Mouse (Mus musculus) embryonic facial prominence, embryonic 12.5 days (tissue): ENCODE results near the gene Gm17416. TPM values are rescaled to one million over a fixed set of nuclear protein-coding genes. Genes with fewer than 3 reads are reported as not detected.

ENCODE experiments used
- ATAC-seq: fragments of 200-750 bp; cut with Nextera tagmentation; 2 replicates; pipeline ENCODE4 v1.8.0; 2017; ENCODE audit not compliant: insufficient number of reproducible peaks, insufficient read depth, low FRiP score, low TSS enrichment
- H3K27ac ChIP-seq: fragments of 300-500 bp; sonication (generic); 2 replicates; pipeline ENCODE4 v1.5.1; 2016; ENCODE audit warnings: mild to moderate bottlenecking
- H3K27me3 ChIP-seq: fragments of 300-500 bp; sonication (generic); 2 replicates; pipeline ENCODE4 v1.6.1; 2016; ENCODE audit warnings: mild to moderate bottlenecking, moderate library complexity
- H3K36me3 ChIP-seq: fragments of 300-500 bp; sonication (generic); 2 replicates; pipeline ENCODE4 v1.6.1; 2016; ENCODE audit warnings: mild to moderate bottlenecking
- H3K4me1 ChIP-seq: fragments of 300-500 bp; sonication (generic); 2 replicates; pipeline ENCODE4 v1.6.1; 2016
- H3K4me2 ChIP-seq: fragments of 300-500 bp; sonication (generic); replicated peaks from 2 replicates; pipeline ENCODE4 v1.6.1; 2016; ENCODE audit warnings: mild to moderate bottlenecking, moderate library complexity
- H3K4me3 ChIP-seq: fragments of 300-500 bp; sonication (generic); 2 replicates; pipeline ENCODE4 v1.5.1; 2016; ENCODE audit warnings: mild to moderate bottlenecking
- H3K9ac ChIP-seq: fragments of 300-500 bp; sonication (generic); 2 replicates; pipeline ENCODE4 v1.6.1; 2016; ENCODE audit warnings: mild to moderate bottlenecking, moderate library complexity
- H3K9me3 ChIP-seq: fragments of 300-500 bp; sonication (generic); 2 replicates; pipeline ENCODE4 v1.6.1; 2016; ENCODE audit warnings: mild to moderate bottlenecking, moderate library complexity
- WGBS: fragments of 180-500 bp; shearing (Covaris S2); methylation state at CpG from one replicate; pipeline ENCODE4 v1.1.7; 2016; 5-methylcytosine and 5-hydroxymethylcytosine counted together
- polyA plus RNA-seq: library from polyadenylated mRNA; unstranded; fragments of >200 nt; fragmentation: Nextera tagmentation; extraction: Ambion mirVana; gene quantifications from 2 replicates; pipeline ENCODE4 v1.2.1, GENCODE M21; 2016

Gene Gm17416
- not detected in 2 replicates for polyA plus RNA-seq

DNA sequence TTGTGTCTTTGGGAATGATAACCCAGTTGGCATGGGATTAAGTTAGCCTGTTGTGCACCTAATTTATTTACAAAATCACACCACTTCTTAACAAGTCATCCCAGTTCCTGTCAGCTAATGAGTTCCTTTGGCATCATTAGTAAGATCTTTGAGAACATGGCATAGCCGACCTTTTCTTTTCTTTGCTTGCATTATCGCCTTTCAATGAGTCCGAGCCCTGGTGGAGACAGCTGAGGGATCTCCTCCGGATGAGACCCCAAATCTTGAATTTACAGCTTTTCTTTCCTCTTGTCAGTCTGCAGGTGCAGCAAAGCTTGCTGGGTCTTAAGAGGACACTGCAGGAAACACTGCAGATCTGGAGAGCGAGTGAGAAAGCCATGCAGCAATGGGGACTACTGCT, at the start of gene Gm17416:
Gm17416 (plus strand) TSS at position 301 of the 400 bp plus-strand sequence.
- no peak within 1 kb of the TSS for H3K4me3 ChIP-seq
- WGBS = 90% methylated on average over 5 of the region's 5 CpGs
- H3K4me2 ChIP-seq = no peak within 1 kb of the TSS
- no peaks in the 10 kb centered on the region for H3K9me3 ChIP-seq
- no peak within 1 kb of the TSS for H3K27ac ChIP-seq
- no peak within 1 kb of the TSS for H3K9ac ChIP-seq
- no peaks in the 10 kb centered on the region for H3K36me3 ChIP-seq
- H3K4me1 ChIP-seq = no peaks in the 10 kb centered on the region
- no peak for ATAC-seq
- no peaks in the 10 kb centered on the region for H3K27me3 ChIP-seq

DNA sequence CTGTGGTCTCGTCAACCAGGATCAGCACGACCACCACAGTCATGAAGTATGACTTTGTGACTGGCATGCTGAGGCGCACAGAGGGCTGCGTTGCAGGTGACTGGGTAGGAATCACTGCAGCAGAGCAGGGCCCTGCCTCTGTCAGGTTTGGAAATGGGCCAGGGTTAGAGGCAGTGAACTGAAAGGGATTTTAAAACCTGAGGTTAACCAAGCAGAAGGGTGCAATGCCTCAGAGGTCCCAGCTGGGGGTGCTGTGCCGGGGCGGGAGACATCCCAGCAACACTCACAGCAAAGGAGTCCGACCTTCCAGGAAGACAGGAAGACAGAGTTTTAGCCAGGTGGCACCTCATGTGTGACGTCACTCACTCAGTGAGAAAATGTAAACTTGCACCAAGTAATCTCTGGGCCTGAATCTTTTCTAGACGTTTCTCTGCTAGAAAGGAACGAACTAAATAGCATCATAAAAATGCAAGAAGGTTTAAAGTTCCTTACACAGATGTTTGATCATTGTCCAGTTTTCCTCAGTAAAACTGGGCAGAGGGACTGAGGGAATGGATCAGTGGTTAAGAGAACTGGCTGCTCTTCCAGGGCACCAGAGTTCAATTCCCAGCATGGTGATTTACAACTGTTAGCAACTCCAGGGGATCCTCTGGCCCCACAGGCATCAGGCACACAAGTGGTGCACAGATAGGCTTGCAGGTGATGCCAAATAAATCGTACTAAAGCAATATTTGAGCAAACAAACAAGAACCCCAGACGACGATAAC, 29.0 kb upstream of the Gm17416 start, which contains the start of gene Defb29:
Defb29 (minus strand) TSS at position 155 of the 767 bp plus-strand sequence.
- Histone ChIP-seq H3K27ac (no peak within 1 kb of the TSS), H3K9me3 (no peaks in the 10 kb centered on the region), H3K4me2 (no peak within 1 kb of the TSS), H3K4me1 (no peaks in the 10 kb centered on the region), H3K4me3 (no peak within 1 kb of the TSS), H3K36me3 (no peaks in the 10 kb centered on the region), H3K27me3 (no peaks in the 10 kb centered on the region), H3K9ac (no peak within 1 kb of the TSS)
- WGBS = 52% methylated on average over 13 of the region's 13 CpGs
- ATAC-seq = no peak

DNA sequence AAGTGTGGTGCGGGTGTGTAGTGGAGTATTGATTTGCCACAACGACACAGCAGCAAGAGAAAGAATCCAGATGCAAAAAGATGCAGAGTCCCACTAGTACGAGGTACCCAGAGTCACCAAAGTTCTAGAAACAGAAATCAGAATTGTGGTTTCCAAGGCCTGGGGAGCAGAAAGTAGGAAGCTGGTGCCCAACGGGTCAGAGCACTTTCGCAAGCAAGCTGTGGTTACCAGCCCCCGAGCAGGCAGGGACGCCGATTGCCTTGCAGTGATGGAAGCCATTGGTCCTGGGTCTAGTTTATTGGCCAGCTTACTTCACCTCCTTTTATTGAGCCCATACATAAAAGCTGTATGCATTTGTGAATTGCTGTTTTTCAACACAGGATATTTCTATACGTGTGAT, 27.2 kb upstream of the Gm17416 start:
- H3K9me3 ChIP-seq = no peaks in the 10 kb centered on the region
- no peaks in the 10 kb centered on the region for H3K36me3 ChIP-seq
- no peak overlapping the region for H3K4me3 ChIP-seq
- no peak for ATAC-seq
- H3K4me1 ChIP-seq = no peaks in the 10 kb centered on the region
- no peaks in the 10 kb centered on the region for H3K27me3 ChIP-seq
- no peak overlapping the region for H3K4me2 ChIP-seq
- 83% methylated on average over 9 of the region's 9 CpGs for WGBS
- H3K27ac ChIP-seq = no peak overlapping the region
- H3K9ac ChIP-seq = no peak overlapping the region

DNA sequence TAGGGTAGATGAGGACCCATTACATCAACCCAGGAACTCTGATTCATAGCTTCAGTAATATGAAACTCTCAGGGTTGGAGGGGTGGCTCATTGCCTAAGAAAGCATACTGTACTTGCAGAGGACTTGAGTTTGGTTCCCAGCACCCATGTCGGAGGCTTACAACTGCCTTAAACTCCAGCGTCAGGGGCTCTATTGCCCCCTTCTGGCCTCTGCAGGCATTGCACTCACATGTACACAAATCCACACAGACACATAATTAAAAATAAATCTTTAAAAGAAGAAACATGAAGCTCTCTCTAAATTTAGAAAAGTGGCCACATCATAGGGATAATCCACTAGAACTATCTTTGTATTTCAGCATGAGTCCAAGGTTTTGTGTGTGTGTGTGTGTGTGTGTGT, 26.2 kb upstream of the Gm17416 start:
- Histone ChIP-seq H3K4me1 (no peaks in the 10 kb centered on the region), H3K27me3 (no peaks in the 10 kb centered on the region), H3K9me3 (no peaks in the 10 kb centered on the region), H3K4me2 (no peak overlapping the region), H3K27ac (no peak overlapping the region), H3K36me3 (no peaks in the 10 kb centered on the region), H3K9ac (no peak overlapping the region), H3K4me3 (no peak overlapping the region)
- 79% methylated on average over 2 of the region's 2 CpGs for WGBS
- ATAC-seq = no peak

DNA sequence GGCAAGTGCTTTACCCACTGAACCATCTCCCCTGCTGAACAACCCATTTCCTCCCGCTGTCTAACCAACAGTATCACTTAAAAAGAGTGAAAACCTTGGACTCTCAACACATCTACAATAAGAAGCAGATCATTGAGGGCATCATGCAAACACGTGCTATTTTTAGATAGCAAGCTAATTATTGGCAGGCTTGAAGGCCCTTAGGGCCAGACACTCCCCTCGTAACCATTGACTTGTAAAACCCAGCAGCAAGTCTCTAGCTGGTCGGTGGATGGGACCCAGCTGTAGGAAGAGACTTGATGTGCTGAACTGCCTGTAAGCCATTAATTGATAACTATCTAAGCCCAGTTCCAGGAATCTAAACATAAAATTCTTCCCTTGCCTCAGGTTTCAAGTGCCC, 25.7 kb upstream of the Gm17416 start:
- 68% methylated on average over 4 of the region's 4 CpGs for WGBS
- H3K4me3 ChIP-seq = no peak overlapping the region
- no peaks in the 10 kb centered on the region for H3K4me1 ChIP-seq

DNA sequence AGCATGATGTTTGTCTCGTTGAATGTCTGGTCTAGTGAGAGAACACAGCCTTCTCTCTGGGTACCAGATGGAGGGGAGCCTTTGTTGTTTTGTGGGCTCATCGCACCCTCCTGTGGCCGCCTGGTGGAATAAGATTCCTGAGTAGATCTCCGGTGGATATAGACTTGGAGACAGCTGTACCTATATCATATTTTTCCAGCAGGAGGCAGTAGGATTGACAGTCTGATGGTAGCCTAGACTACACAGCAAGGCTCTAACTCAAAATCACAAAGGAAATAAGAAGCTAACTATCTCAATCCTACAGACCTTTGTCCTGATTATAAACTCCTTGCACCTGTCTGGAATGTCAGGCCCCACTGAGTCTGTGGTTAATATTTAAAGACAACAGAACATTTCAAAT, 24.4 kb upstream of the Gm17416 start:
- Histone ChIP-seq H3K4me3 (no peak overlapping the region), H3K36me3 (no peaks in the 10 kb centered on the region), H3K4me2 (no peak overlapping the region), H3K4me1 (no peaks in the 10 kb centered on the region), H3K9me3 (no peaks in the 10 kb centered on the region), H3K9ac (no peak overlapping the region), H3K27ac (no peak overlapping the region), H3K27me3 (no peaks in the 10 kb centered on the region)
- WGBS = 24% methylated on average over 4 of the region's 4 CpGs
- no peak for ATAC-seq

More for the DNA sequence above, 25.7 kb upstream of the Gm17416 start:
- no peaks in the 10 kb centered on the region for H3K27me3 ChIP-seq
- H3K9me3 ChIP-seq = no peaks in the 10 kb centered on the region
- H3K9ac ChIP-seq = no peak overlapping the region
- no peak for ATAC-seq
- no peak overlapping the region for H3K4me2 ChIP-seq
- no peaks in the 10 kb centered on the region for H3K36me3 ChIP-seq
- no peak overlapping the region for H3K27ac ChIP-seq

DNA sequence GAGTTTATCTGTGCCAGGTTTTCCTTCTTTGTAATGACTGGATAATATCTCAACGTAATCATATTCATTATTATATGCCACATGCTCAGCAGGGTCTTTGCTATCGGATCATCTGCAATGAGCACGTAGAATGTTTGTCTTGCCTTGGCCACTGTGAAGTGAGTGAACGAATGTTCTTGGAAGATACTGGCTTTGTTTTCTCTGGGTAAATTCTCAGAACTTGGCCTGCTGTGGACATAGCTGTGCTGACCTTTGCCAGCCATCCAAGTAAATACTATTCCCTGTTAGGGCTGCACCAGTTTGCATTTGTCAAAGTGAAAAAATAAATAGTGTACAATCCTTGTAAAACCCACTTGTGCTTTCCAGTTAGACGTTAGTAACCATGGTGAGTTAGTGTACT, 21.0 kb upstream of the Gm17416 start:
- WGBS = 75% methylated on average over 5 of the region's 5 CpGs
- Histone ChIP-seq H3K4me3 (no peak overlapping the region), H3K4me2 (no peak overlapping the region), H3K4me1 (no peaks in the 10 kb centered on the region), H3K27ac (no peak overlapping the region), H3K36me3 (no peaks in the 10 kb centered on the region), H3K9me3 (no peaks in the 10 kb centered on the region), H3K9ac (no peak overlapping the region), H3K27me3 (no peaks in the 10 kb centered on the region)
- no peak for ATAC-seq

DNA sequence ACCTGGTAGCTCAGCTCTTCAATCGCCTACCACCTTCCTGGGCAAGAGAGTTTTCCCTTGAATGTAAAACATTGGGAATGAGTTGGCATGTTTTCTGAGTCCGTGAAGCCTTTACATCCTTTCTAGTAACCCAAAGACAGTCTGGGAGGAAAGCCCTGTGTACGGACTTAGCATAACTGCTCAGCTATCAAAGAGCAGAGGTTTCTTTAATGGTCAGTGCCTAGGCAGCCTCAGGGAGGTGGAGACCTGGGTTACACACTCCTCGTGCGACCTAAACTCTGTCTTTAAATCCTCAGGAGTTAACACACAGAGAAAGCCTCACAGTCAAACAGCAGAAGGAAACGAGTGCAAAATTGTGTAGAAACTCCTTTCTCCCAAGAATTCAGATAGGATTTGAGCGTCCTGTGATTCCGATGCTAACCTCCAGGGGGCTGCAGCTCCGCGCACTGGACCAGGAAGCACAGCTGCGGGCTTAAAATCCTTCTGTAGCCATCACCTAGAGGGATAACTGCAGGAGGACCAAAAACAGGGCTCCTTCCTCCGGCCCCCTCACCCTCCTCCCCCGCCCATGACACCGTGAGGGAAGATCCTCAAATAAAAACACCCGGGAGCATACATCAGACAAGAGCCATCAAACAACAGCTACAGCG, 15.2 kb upstream of the Gm17416 start:
- Histone ChIP-seq H3K9ac (no peak overlapping the region), H3K4me3 (no peak overlapping the region), H3K36me3 (no peaks in the 10 kb centered on the region), H3K27ac (no peak overlapping the region), H3K4me2 (peak overlapping the region; percentile 27; the same call in 1 of the 2 replicates), H3K27me3 (no peaks in the 10 kb centered on the region), H3K4me1 (no peaks in the 10 kb centered on the region), H3K9me3 (no peaks in the 10 kb centered on the region)
- 12% methylated on average over 16 of the region's 16 CpGs for WGBS
- ATAC-seq = no peak

DNA sequence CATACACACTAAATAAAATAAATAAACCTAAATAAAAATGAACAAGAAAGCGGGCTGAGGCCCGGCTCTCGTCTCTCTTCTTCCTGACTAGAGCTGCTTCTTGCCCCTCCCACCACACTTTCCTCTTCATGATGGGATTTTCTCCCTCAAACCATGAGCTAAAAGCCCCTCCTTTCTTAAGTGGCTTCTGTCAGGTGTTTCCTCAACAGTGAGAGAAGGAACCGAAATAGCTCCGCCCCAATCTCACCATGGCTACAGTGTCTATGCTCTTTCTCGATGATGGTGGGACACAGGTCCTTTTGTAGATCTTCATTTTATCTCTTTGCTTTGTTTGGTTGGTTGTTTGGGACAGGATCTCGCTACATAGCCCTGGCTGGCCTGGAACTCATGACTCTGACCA, 12.5 kb upstream of the Gm17416 start:
- Histone ChIP-seq H3K4me1 (no peaks in the 10 kb centered on the region), H3K36me3 (no peaks in the 10 kb centered on the region), H3K9ac (no peak overlapping the region), H3K27ac (no peak overlapping the region), H3K4me2 (no peak overlapping the region), H3K27me3 (no peaks in the 10 kb centered on the region), H3K4me3 (no peak overlapping the region), H3K9me3 (no peaks in the 10 kb centered on the region)
- WGBS = 86% methylated on average over 7 of the region's 7 CpGs
- no peak for ATAC-seq

DNA sequence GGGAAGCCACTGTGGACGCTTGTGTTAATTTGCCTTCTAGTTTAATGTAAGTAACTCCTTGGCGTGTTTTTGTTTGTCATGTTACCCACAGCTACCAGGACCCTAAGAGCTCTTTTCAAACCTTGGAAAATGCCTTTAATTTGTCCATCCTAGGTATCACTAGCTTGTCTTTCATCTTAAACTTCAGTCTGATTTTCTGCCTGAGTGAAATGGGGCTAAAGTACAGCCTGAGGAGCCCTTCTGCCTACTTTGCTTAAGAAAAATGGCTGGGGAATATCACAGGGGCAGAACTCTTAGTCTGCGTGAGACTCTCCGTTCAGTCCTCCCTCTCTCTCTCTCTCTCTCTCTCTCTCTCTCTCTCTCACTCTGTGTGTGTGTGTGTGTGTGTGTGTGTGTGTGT, 743 bp downstream of the Gm17416 start:
- Histone ChIP-seq H3K9me3 (no peaks in the 10 kb centered on the region), H3K4me2 (no peak overlapping the region), H3K9ac (no peak overlapping the region), H3K4me1 (no peaks in the 10 kb centered on the region), H3K27ac (no peak overlapping the region), H3K36me3 (no peaks in the 10 kb centered on the region), H3K27me3 (no peaks in the 10 kb centered on the region), H3K4me3 (no peak overlapping the region)
- 81% methylated on average over 4 of the region's 4 CpGs for whole genome bisulfite sequencing
- no peak for ATAC-seq

DNA sequence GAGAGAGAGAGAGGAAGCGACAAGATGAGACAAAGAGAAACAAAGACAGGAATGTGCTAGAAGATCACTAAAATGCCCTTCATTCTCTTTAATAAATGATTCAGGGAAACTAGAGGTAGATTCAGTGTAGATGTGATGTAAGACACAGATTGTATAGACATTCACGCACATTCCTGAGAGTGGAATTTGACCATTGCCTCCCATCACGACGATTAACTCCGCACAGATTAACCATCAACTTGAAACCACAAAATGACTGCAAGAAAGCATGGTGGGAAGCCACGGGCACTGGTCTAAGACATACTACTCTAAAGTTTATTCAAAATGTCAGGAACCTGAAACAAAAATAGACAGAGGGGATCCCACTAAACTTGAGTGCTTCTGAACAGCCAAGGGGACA, 1.2 kb downstream of the Gm17416 start:
- no peaks in the 10 kb centered on the region for H3K36me3 ChIP-seq
- no peak overlapping the region for H3K4me2 ChIP-seq
- no peak overlapping the region for H3K4me3 ChIP-seq
- 80% methylated on average over 6 of the region's 6 CpGs for WGBS
- H3K9ac ChIP-seq = no peak overlapping the region
- no peak for ATAC-seq
- H3K27me3 ChIP-seq = no peaks in the 10 kb centered on the region
- H3K4me1 ChIP-seq = no peaks in the 10 kb centered on the region
- no peaks in the 10 kb centered on the region for H3K9me3 ChIP-seq
- H3K27ac ChIP-seq = no peak overlapping the region

DNA sequence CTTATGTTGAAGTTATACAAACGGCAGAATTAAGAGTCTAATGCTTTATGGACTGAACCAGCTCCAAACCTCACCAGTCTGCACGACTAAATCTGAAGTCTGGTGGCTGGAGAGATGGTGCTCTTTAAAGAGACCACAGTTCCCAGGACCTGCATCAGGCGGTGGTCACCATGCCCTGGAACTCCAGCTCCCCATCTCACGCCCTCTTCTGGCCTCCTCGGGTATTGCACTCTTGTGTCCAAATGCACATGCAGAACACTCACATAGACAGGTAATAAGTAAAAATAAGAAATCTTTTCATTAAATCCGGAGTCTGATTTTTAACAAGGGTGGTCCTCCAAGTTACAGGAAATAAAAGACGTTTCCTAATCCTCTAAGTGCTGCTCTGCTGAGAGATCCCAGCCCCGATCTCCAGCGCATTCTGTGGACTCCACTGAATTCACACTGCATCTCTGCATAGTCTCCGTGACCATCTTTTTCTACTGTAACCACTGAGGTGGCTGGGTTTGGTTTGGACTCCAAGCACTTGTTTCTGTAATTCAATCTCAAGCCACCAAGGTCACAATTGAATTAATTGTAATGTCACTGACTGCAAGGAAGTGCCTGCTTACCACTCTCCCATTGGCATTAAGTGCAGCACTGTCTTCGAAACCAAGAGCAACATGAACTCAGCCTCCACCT, 3.1 kb downstream of the Gm17416 start, which contains the start of gene Defb21:
Defb21 (plus strand) TSS at position 631 of the 681 bp plus-strand sequence.
- Histone ChIP-seq H3K9me3 (no peaks in the 10 kb centered on the region), H3K27ac (no peak within 1 kb of the TSS), H3K27me3 (no peaks in the 10 kb centered on the region), H3K9ac (no peak within 1 kb of the TSS), H3K4me3 (no peak within 1 kb of the TSS), H3K4me2 (no peak within 1 kb of the TSS), H3K4me1 (no peaks in the 10 kb centered on the region), H3K36me3 (no peaks in the 10 kb centered on the region)
- 66% methylated on average over 11 of the region's 11 CpGs for WGBS
- ATAC-seq = no peak
